Mouse (Mus musculus) ES-Bruce4 (cell line): ENCODE measurements at regions not wholly inside any gene's neighbourhood (a gene's known extent, or its start where the extent isn't known, plus 50 kb on each side); places are given as distances from the start of the nearest gene placed in this dataset.

Source experiments
- H3K27ac ChIP-seq: 2 replicates; pipeline ENCODE4 v1.5.1; 2012; ENCODE audit warnings: low read length, inconsistent platforms; ENCODE audit not compliant: insufficient read depth
- H3K27me3 ChIP-seq: 2 replicates; pipeline ENCODE4 v1.6.1; 2012; ENCODE audit warnings: mild to moderate bottlenecking, low read length, inconsistent platforms; ENCODE audit not compliant: control insufficient read depth, poor library complexity, insufficient read depth, severe bottlenecking
- H3K36me3 ChIP-seq: 2 replicates; pipeline ENCODE4 v1.6.1; 2012; ENCODE audit warnings: inconsistent platforms, mild to moderate bottlenecking, low read length, moderate library complexity; ENCODE audit not compliant: control insufficient read depth, poor library complexity, insufficient read depth, severe bottlenecking
- H3K4me1 ChIP-seq: one replicate; pipeline ENCODE4 v1.8.1; 2011; ENCODE audit warnings: low read length; ENCODE audit not compliant: control insufficient read depth, insufficient read depth
- H3K4me3 ChIP-seq: 2 replicates; pipeline ENCODE4 v1.5.1; 2011; ENCODE audit warnings: low read depth, mild to moderate bottlenecking, low read length
- H3K9ac ChIP-seq: 2 replicates; pipeline ENCODE4 v1.6.1; 2012; ENCODE audit warnings: low read depth, mild to moderate bottlenecking, inconsistent platforms; ENCODE audit not compliant: poor library complexity, severe bottlenecking
- H3K9me3 ChIP-seq: replicated peaks from 2 replicates; pipeline ENCODE4 v1.6.1; 2012; ENCODE audit warnings: mild to moderate bottlenecking, low read length, inconsistent platforms; ENCODE audit not compliant: control insufficient read depth, poor library complexity, insufficient read depth, severe bottlenecking
- CTCF ChIP-seq: IDR thresholded peaks from one replicate; pipeline ENCODE4 v1.8.1; 2011; ENCODE audit warnings: low read depth, low read length
- EP300 ChIP-seq: IDR thresholded peaks from 2 replicates; pipeline ENCODE4 v1.6.1; 2011; ENCODE audit warnings: low read depth, low read length; ENCODE audit not compliant: insufficient read depth
- POLR2A ChIP-seq: IDR thresholded peaks from one replicate; pipeline ENCODE4 v1.8.1; 2011; ENCODE audit warnings: low read length; ENCODE audit not compliant: insufficient read depth

- no peaks in the 10 kb centered on the region for H3K36me3 ChIP-seq
- no peak for TF ChIP-seq EP300
- TF ChIP-seq CTCF: no peak
- TF ChIP-seq POLR2A: no peak
- H3K27ac ChIP-seq: no peak overlapping the region
- H3K27me3 ChIP-seq: no peaks in the 10 kb centered on the region
- H3K4me1 ChIP-seq: no peaks in the 10 kb centered on the region
- no peaks in the 10 kb centered on the region for H3K9me3 ChIP-seq
- no peak overlapping the region for H3K4me3 ChIP-seq
- no peak overlapping the region for H3K9ac ChIP-seq
Measured at GRCm38 (mm10) chr12:9178626-9179025, 148.8 kb downstream of the Ttc32 start.

GRCm38 (mm10) chr12:9180677-9181076, 150.9 kb downstream of the Ttc32 start:
- Histone ChIP-seq H3K9me3 (no peaks in the 10 kb centered on the region), H3K4me3 (no peak overlapping the region), H3K36me3 (no peaks in the 10 kb centered on the region), H3K4me1 (no peaks in the 10 kb centered on the region), H3K27ac (no peak overlapping the region), H3K27me3 (no peaks in the 10 kb centered on the region), H3K9ac (no peak overlapping the region)
- TF ChIP-seq POLR2A (no peak), EP300 (no peak), CTCF (no peak)

- TF ChIP-seq POLR2A (no peak), EP300 (no peak), CTCF (no peak)
- Histone ChIP-seq H3K9ac (no peak overlapping the region), H3K4me3 (no peak overlapping the region), H3K27ac (no peak overlapping the region), H3K27me3 (no peaks in the 10 kb centered on the region), H3K4me1 (no peaks in the 10 kb centered on the region), H3K36me3 (no peaks in the 10 kb centered on the region), H3K9me3 (no peaks in the 10 kb centered on the region; the same call in 1 of the 2 replicates)
Measured at GRCm38 (mm10) chr12:9191721-9192120, 161.9 kb downstream of the Ttc32 start.

- TF ChIP-seq POLR2A (no peak), CTCF (no peak), EP300 (no peak)
- Histone ChIP-seq H3K4me3 (no peak overlapping the region), H3K36me3 (no peaks in the 10 kb centered on the region), H3K4me1 (no peaks in the 10 kb centered on the region), H3K27ac (no peak overlapping the region), H3K27me3 (no peaks in the 10 kb centered on the region), H3K9ac (no peak overlapping the region), H3K9me3 (no peaks in the 10 kb centered on the region)
Measured at GRCm38 (mm10) chr12:9199321-9199720, 169.5 kb downstream of the Ttc32 start.

GRCm38 (mm10) chr12:9212211-9212610, 182.4 kb downstream of the Ttc32 start:
- no peaks in the 10 kb centered on the region for H3K4me1 ChIP-seq
- no peak overlapping the region for H3K9ac ChIP-seq
- no peak overlapping the region for H3K4me3 ChIP-seq
- H3K36me3 ChIP-seq: no peaks in the 10 kb centered on the region
- no peaks in the 10 kb centered on the region for H3K27me3 ChIP-seq
- no peak overlapping the region for H3K27ac ChIP-seq
- H3K9me3 ChIP-seq: no peaks in the 10 kb centered on the region; the same call in 1 of the 2 replicates
- TF ChIP-seq CTCF (no peak), POLR2A (no peak), EP300 (no peak)

- Histone ChIP-seq H3K36me3 (no peaks in the 10 kb centered on the region), H3K4me3 (no peak overlapping the region), H3K27ac (no peak overlapping the region), H3K27me3 (no peaks in the 10 kb centered on the region), H3K9me3 (no peaks in the 10 kb centered on the region), H3K9ac (no peak overlapping the region), H3K4me1 (no peaks in the 10 kb centered on the region)
- TF ChIP-seq CTCF (no peak), POLR2A (no peak), EP300 (no peak)
Measured at GRCm38 (mm10) chr12:9224971-9225370, 195.2 kb downstream of the Ttc32 start.
